Mouse (Mus musculus) gastrocnemius, postnatal 25 days (tissue): ENCODE data around the gene Hmga1. TPM values are rescaled to one million over a fixed set of nuclear protein-coding genes. Genes with fewer than 3 reads are reported as not detected.

Experiments used
- DNase-seq: peaks from one replicate; pipeline ENCODE4 v3.0.0; 2022
- total RNA-seq, 2 experiments: library from RNA; stranded (reverse); gene quantifications; 1 replicate in 1 of 2; 2 replicates in 1 of 2; pipeline ENCODE4 v1.2.3; 2021

Hmga1 gene
- total RNA-seq, 2 experiments from 2014 or later = 24.6 to 24.7 TPM

- DNase-seq = no peak
Measured at GRCm38 (mm10) chr17:27528030-27528429, 28.3 kb upstream of the Hmga1 start.

GRCm38 (mm10) chr17:27528767-27529166, 27.5 kb upstream of the Hmga1 start:
- DNase-seq = no peak

- no peak for DNase-seq
Measured at GRCm38 (mm10) chr17:27532095-27532494, 24.2 kb upstream of the Hmga1 start.

- DNase-seq = no peak
Measured at GRCm38 (mm10) chr17:27533354-27533753, 22.9 kb upstream of the Hmga1 start.

GRCm38 (mm10) chr17:27534718-27535117, 21.6 kb upstream of the Hmga1 start:
- peak; percentile 63 for DNase-seq

- DNase-seq = no peak
Measured at GRCm38 (mm10) chr17:27541261-27541660, 15.0 kb upstream of the Hmga1 start.

GRCm38 (mm10) chr17:27541984-27542383, 14.3 kb upstream of the Hmga1 start:
- no peak for DNase-seq

GRCm38 (mm10) chr17:27544551-27544950, 11.7 kb upstream of the Hmga1 start:
- no peak for DNase-seq

- no peak for DNase-seq
Measured at GRCm38 (mm10) chr17:27545991-27546390, 10.3 kb upstream of the Hmga1 start.

- no peak for DNase-seq
Measured at GRCm38 (mm10) chr17:27546574-27547085, 9.7 kb upstream of the Hmga1 start.

GRCm38 (mm10) chr17:27547253-27547868, 8.9 kb upstream of the Hmga1 start:
- DNase-seq = peak; percentile 57

GRCm38 (mm10) chr17:27549234-27549633, 7.1 kb upstream of the Hmga1 start:
- DNase-seq = no peak

- DNase-seq = no peak
Measured at GRCm38 (mm10) chr17:27551393-27551940, 4.8 kb upstream of the Hmga1 start.

- peak; percentile 40 for DNase-seq
Measured at GRCm38 (mm10) chr17:27552215-27553201, 3.8 kb upstream of the Hmga1 start.

- no peak for DNase-seq
Measured at GRCm38 (mm10) chr17:27554062-27554960, 2.0 kb upstream of the Hmga1 start.

GRCm38 (mm10) chr17:27555075-27555511, 1.2 kb upstream of the Hmga1 start:
- DNase-seq = peak; percentile 32

GRCm38 (mm10) chr17:27555512-27556172, 655 bp upstream of the Hmga1 start:
- peak; percentile 65 for DNase-seq

GRCm38 (mm10) chr17:27557181-27557926, 1.1 kb downstream of the Hmga1 start:
- peak; percentile 34 for DNase-seq

- no peak for DNase-seq
Measured at GRCm38 (mm10) chr17:27557927-27558661, 1.8 kb downstream of the Hmga1 start.

GRCm38 (mm10) chr17:27558845-27559244, 2.5 kb downstream of the Hmga1 start:
- no peak for DNase-seq
